9 mouse cellular contexts compared by ENCODE assay signal in genomic region chr11:69834001-69834549, GRCm38 (mm10). TPM values are rescaled to one million over a fixed set of nuclear protein-coding genes. Genes with fewer than 3 reads are reported as not detected.
A peak's percentile ranks its signal among the peaks of the same experiment; 100 is the strongest.
DNase-seq lines count a peak whose midpoint lies in the region; ATAC-seq and TF ChIP-seq lines count a peak whose summit lies in the region.
"Had no signal": no experiment of that assay in that cellular context is flagged by ENCODE, and none has a peak within 500 bp of the region (broad histone marks: within the 10 kb centered on the region; RNA-seq: fewer than 3 reads in every experiment).

No protein-coding gene starts in this region.

- H3K27ac ChIP-seq in hindbrain, embryonic 16.5 days (ENCODE audit: low read depth, low read length), result peak overlapping the region; percentile 45; the same call in 1 of the 2 replicates
- H3K27ac ChIP-seq in liver, embryonic 16.5 days (ENCODE audit: low read length), result 0 out of 2 replicates have a peak overlapping the region, but pooled peaks have one; percentile 3
- H3K27ac ChIP-seq in olfactory bulb, adult 2 months (ENCODE audit: insufficient read depth, low read depth, low read length), result no peak overlapping the region

- ATAC-seq in hindbrain, embryonic 16.5 days, result no peak
- ATAC-seq in liver, embryonic 16.5 days (ENCODE audit: low read depth), result peak; percentile 20
- no peak for ATAC-seq in inflammation-experienced regulatory T-cells, adult 6 months

- H3K4me1 ChIP-seq in hindbrain, embryonic 16.5 days (ENCODE audit: control insufficient read depth, insufficient read depth, low read depth, low read length), result peaks cover 33% of the 10 kb centered on the region
- peaks cover 37% of the 10 kb centered on the region for H3K4me1 ChIP-seq in liver, embryonic 16.5 days (ENCODE audit: control insufficient read depth, low read depth, low read length)
- peaks cover 31% of the 10 kb centered on the region for H3K4me1 ChIP-seq in olfactory bulb, adult 2 months (ENCODE audit: control insufficient read depth, insufficient read depth, low read length)

- peak; percentile 31 to 58 for DNase-seq in cerebellum, adult 18-20 months
- no peak for DNase-seq in cerebellum, postnatal 10 days
- DNase-seq in CD4-positive, CD25-positive, alpha-beta regulatory T cell, adult 2 months (ENCODE audit: low read depth, low spot score), result peak; percentile 78
- DNase-seq in embryo, embryonic 11 days, result peak; percentile 68

- TF ChIP-seq POLR2A in olfactory bulb, adult 2 months (IDR thresholded peaks at IDR 0.05; ENCODE audit: insufficient read depth, low read depth, low read length), result no peak

- TF ChIP-seq CTCF in olfactory bulb, adult 2 months (IDR thresholded peaks at IDR 0.05; ENCODE audit: insufficient read depth, low read depth, low read length), result no peak

- peak overlapping the region; percentile 94 for H3K9ac ChIP-seq in hindbrain, embryonic 16.5 days (ENCODE audit: low read depth, low read length)
- H3K9ac ChIP-seq in liver, embryonic 16.5 days (ENCODE audit: low read depth, low read length), result peak overlapping the region; percentile 66

- H3K4me2 ChIP-seq in hindbrain, embryonic 16.5 days (ENCODE audit: low read length), result peak overlapping the region; percentile 89
- H3K4me2 ChIP-seq in liver, embryonic 16.5 days (ENCODE audit: low read depth, low read length), result peak overlapping the region; percentile 78

- 4% methylated on average over 47 of the region's 48 CpGs for WGBS in hindbrain, embryonic 16.5 days
- 3% methylated on average over 45 of the region's 48 CpGs for WGBS in liver, embryonic 16.5 days (ENCODE audit: insufficient replicate concordance)
- WGBS in olfactory bulb, adult 2 months, result 10% methylated on average over 45 of the region's 48 CpGs

- H3K36me3 ChIP-seq in hindbrain, embryonic 16.5 days (ENCODE audit: control insufficient read depth, insufficient read depth, low read length), result peaks cover 9% of the 10 kb centered on the region
- H3K36me3 ChIP-seq in liver, embryonic 16.5 days (ENCODE audit: control insufficient read depth, insufficient read depth), result no peaks in the 10 kb centered on the region

- no peaks in the 10 kb centered on the region for H3K27me3 ChIP-seq in hindbrain, embryonic 16.5 days (replicated peaks; ENCODE audit: control insufficient read depth, insufficient read depth, low read length)
- peaks cover 53% of the 10 kb centered on the region for H3K27me3 ChIP-seq in liver, embryonic 16.5 days (ENCODE audit: control insufficient read depth, insufficient read depth, low read depth, low read length)

- no peaks in the 10 kb centered on the region for H3K9me3 ChIP-seq in hindbrain, embryonic 16.5 days (ENCODE audit: control insufficient read depth, low read length)
- no peaks in the 10 kb centered on the region for H3K9me3 ChIP-seq in liver, embryonic 16.5 days (replicated peaks; ENCODE audit: control insufficient read depth, low read length)

- peak overlapping the region; percentile 87 for H3K4me3 ChIP-seq in hindbrain, embryonic 16.5 days (ENCODE audit: low read length)
- H3K4me3 ChIP-seq in liver, embryonic 16.5 days (ENCODE audit: low read depth, low read length), result peak overlapping the region; percentile 47
- H3K4me3 ChIP-seq in olfactory bulb, adult 2 months (ENCODE audit: insufficient read depth, low read depth, low read length), result peak overlapping the region; percentile 29

RNA-seq across cellular contexts. Expression of gene Nlgn2, which starts 3.5 kb away (rescaled TPM):
- polyA plus RNA-seq in hindbrain, embryonic 16.5 days (2015; fragmentation: Nextera tagmentation; extraction: Ambion mirVana), result 19.1 and 22.4 TPM in 2 replicates
- polyA plus RNA-seq in liver, embryonic 16.5 days (2015; fragmentation: Nextera tagmentation; extraction: Ambion mirVana), result 0.66 and 0.83 TPM in 2 replicates
- polyA plus RNA-seq in olfactory bulb, adult 2 months (2012; ENCODE audit: insufficient read depth, insufficient read length, low replicate concordance, missing spikeins), result 82.2 TPM in 1 of 2 replicates, not detected in the other
- polyA plus RNA-seq in inflammation-experienced regulatory T-cells, adult 6 months (2017; shearing (Covaris generic)), result 1 to 10 TPM in 2 of 3 experiments, under 1 TPM in 1; 0.60 to 2.5 (median 1.2) TPM

RNA-seq across cellular contexts. Expression of gene Tmem256, which starts 4.2 kb away (rescaled TPM):
- 341 and 379 TPM in 2 replicates for polyA plus RNA-seq in hindbrain, embryonic 16.5 days (2015; fragmentation: Nextera tagmentation; extraction: Ambion mirVana)
- polyA plus RNA-seq in liver, embryonic 16.5 days (2015; fragmentation: Nextera tagmentation; extraction: Ambion mirVana), result 404 and 413 TPM in 2 replicates
- polyA plus RNA-seq in olfactory bulb, adult 2 months (2012; ENCODE audit: insufficient read depth, insufficient read length, low replicate concordance, missing spikeins), result not detected in 2 replicates
- polyA plus RNA-seq in inflammation-experienced regulatory T-cells, adult 6 months (2017; shearing (Covaris generic)), result 100 to 1,000 TPM; 124 to 157 (median 131) TPM

RNA-seq across cellular contexts. Expression of gene Spem1, which starts 12.1 kb away (rescaled TPM):
- 0.35 and 0.45 TPM in 2 replicates for polyA plus RNA-seq in hindbrain, embryonic 16.5 days (2015; fragmentation: Nextera tagmentation; extraction: Ambion mirVana)
- not detected in 2 replicates for polyA plus RNA-seq in liver, embryonic 16.5 days (2015; fragmentation: Nextera tagmentation; extraction: Ambion mirVana)
- polyA plus RNA-seq in olfactory bulb, adult 2 months (2012; ENCODE audit: insufficient read depth, insufficient read length, low replicate concordance, missing spikeins), result not detected in 2 replicates
- polyA plus RNA-seq in inflammation-experienced regulatory T-cells, adult 6 months (2017; shearing (Covaris generic)), result not detected
- polyA plus RNA-seq: C2C12 had no signal

RNA-seq across cellular contexts. Expression of gene Plscr3, which starts 12.1 kb away (rescaled TPM):
- 37.3 and 48.6 TPM in 2 replicates for polyA plus RNA-seq in hindbrain, embryonic 16.5 days (2015; fragmentation: Nextera tagmentation; extraction: Ambion mirVana)
- 22.0 and 27.8 TPM in 2 replicates for polyA plus RNA-seq in liver, embryonic 16.5 days (2015; fragmentation: Nextera tagmentation; extraction: Ambion mirVana)
- polyA plus RNA-seq in olfactory bulb, adult 2 months (2012; ENCODE audit: insufficient read depth, insufficient read length, low replicate concordance, missing spikeins), result not detected in 2 replicates
- 10 to 100 TPM in 2 of 3 experiments, 1 to 10 TPM in 1; 7.3 to 20.2 (median 17.7) TPM for polyA plus RNA-seq in inflammation-experienced regulatory T-cells, adult 6 months (2017; shearing (Covaris generic))

RNA-seq across cellular contexts. Expression of gene Spem2, which starts 15.8 kb away (rescaled TPM):
- not detected in 2 replicates for polyA plus RNA-seq in hindbrain, embryonic 16.5 days (2015; fragmentation: Nextera tagmentation; extraction: Ambion mirVana)
- not detected in 2 replicates for polyA plus RNA-seq in liver, embryonic 16.5 days (2015; fragmentation: Nextera tagmentation; extraction: Ambion mirVana)
- not detected in 2 replicates for polyA plus RNA-seq in olfactory bulb, adult 2 months (2012; ENCODE audit: insufficient read depth, insufficient read length, low replicate concordance, missing spikeins)
- not detected for polyA plus RNA-seq in inflammation-experienced regulatory T-cells, adult 6 months (2017; shearing (Covaris generic))
- polyA plus RNA-seq: C2C12 had no signal

Comparison
In these comparisons a context has a peak if more than half of its experiments do, and no peak if none do; other contexts are left out.
1. DNase-seq: peak in cerebellum, adult 18-20 months (2 of 2), CD4-positive, CD25-positive, alpha-beta regulatory T cell, adult 2 months (single experiment) and embryo, embryonic 11 days (single experiment); none in cerebellum, postnatal 10 days (0 of 2).
2. H3K4me3 ChIP-seq: peak in every context shown above with its lines; median percentile 87 in hindbrain, embryonic 16.5 days; 47 in liver, embryonic 16.5 days; 29 in olfactory bulb, adult 2 months.